Mouse (Mus musculus): Measurements from ENCODE around the gene Stradb.

- TF ChIP-seq CTCF (IDR thresholded peaks at IDR 0.05; ENCODE audit: control insufficient read depth, insufficient read depth, insufficient read length) (no peak), MAX (IDR thresholded peaks at IDR 0.05) (no peak), CEBPB (IDR thresholded peaks at IDR 0.05; ENCODE audit: low read depth) (no peak), MYOG (IDR thresholded peaks at IDR 0.05; ENCODE audit: control insufficient read depth, extremely low read depth, insufficient read length) (no peak), USF1 (IDR thresholded peaks at IDR 0.05; ENCODE audit: low read depth) (no peak), FOSL1 (IDR thresholded peaks at IDR 0.05; ENCODE audit: insufficient read depth, low read length, poor library complexity, severe bottlenecking) (no peak)
Observed at GRCm38 (mm10) chr1:58946718-58947117, 26.6 kb upstream of the Stradb start.
